Mouse (Mus musculus): Measurements from ENCODE around the gene Gimap9.

- TF ChIP-seq POU5F1 (IDR thresholded peaks at IDR 0.05; ENCODE audit: borderline replicate concordance, low read length) (no peak), CTCF (conservative IDR thresholded peaks at IDR 0.05; ENCODE audit: low read length) (no peak), NANOG (IDR thresholded peaks at IDR 0.05; ENCODE audit: borderline replicate concordance, low read length) (no peak)
Observed at GRCm38 (mm10) chr6:48685694-48686665, 10.1 kb downstream of the Gimap9 start.
